Mouse (Mus musculus): ENCODE results near the gene Oaz3.

Gene Oaz3

DNA sequence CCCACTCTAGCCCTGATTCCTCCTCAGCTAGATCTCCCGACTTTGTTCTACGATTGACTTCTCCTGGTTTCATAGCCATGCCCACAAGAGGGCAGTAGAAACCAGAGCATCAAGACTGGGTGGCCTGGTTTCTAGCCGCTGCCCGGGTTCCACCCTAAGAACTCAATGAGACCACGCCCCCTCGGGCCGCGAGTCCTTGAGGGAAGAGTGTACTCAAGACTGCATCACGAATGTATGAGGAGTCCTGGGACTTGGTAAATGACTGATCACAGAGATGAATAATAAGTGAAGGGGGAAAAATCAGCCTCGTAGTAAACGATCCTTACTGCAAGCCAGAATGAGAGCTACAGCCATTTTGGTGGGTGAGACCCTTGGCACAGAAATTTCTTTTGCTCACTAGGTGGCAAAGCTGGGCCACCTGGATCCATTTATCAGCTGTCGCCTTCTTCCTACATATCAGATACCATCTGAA, 12.8 kb upstream of the Oaz3 start:
- DNase-seq (ENCODE audit: low read depth), result peak; percentile 95

DNA sequence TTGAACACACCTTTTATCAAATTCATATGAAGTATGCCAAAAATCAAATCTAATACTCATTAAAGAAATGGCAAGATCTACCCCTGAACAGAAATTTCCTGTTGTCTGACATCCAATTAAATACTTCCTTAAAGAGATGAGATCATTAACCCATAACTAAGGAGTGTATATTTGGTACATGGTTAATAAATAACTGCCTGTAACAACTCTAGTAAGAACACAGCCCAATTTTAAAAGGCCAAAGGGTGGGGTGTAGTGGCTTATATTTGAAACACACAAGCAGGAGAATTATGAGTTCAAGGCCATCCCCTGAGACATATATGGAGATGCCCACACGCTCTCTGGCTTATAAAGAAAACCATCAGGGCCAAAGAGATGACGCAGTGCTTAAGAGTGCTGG, 5.7 kb upstream of the Oaz3 start:
- no peak for DNase-seq (ENCODE audit: low read depth)

DNA sequence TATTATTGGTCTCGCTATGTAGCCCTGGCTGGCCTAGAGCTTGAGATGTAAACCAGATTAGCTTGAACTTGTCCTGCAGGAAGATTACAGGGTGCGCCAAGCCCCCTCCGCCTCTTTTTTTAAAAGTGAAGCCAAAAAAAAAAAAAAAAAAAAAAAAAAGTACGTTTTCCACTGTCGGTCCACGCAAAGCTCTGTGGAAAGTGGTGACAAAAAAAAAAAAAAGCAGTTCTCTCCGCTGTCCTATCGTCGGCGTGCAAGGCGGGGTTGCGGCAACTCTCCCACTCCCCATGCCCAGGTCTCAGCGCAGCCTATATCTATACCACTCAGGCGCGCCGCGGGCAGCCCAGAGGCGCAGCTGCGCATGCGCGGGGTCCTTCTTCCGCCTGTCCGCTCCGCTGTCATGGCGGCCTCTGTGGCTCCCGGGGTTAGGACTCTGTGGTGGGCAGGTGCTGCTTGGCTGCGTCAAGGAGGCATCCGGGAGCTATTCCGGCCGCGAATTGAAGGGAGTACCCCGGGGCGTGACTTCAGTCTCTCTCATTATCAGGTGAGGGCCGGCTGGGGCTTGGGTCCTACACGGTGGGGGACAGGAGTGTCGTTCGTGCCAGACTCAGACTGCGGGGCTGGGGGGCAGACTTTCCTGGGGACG, 641 bp downstream of the Oaz3 start, which contains the start of gene Mrpl9:
Gene Mrpl9 (plus strand): TSS at position 368 of the 646 bp plus-strand sequence.
- peak; percentile 81 for DNase-seq (ENCODE audit: low read depth)

DNA sequence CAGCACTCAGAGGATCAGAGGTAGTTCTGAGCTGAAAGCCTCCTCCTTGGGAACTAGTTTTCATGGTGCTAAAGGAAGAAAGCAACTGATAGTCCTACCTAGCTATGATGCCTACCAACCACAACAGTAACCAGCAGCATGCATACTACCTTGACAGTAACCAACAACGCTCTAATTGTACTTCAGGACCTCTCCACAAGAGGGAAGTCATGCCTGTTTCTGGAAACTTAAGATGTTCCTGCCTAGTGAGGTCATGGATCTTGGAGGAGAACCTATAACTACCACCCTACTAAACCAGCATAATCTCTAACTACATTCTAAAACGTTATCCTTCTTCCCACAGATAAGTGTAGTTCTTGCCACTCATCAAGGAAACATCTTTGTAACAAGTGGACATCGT, 2.5 kb downstream of the Oaz3 start:
- peak; percentile 29 for DNase-seq (ENCODE audit: low read depth)

DNA sequence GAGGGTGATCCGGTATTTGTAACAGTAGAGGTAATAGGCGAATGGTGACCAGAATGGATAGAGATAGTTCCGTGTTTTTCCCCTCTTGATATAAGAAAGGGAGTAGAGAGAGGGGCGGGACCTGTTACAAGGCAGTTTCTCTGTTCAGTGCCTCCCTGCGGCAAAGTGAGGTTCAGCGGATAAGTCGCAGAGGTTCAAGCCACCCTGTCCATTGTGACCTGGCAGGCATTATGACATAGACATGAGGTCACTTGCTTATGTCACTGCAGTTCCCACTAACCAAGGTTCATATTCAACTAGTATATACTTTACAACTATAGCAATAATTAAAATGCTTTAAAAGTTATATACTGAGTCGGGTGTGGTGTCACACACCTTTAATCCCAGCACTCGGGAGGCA, 7.3 kb downstream of the Oaz3 start:
- no peak for DNase-seq (ENCODE audit: low read depth)

DNA sequence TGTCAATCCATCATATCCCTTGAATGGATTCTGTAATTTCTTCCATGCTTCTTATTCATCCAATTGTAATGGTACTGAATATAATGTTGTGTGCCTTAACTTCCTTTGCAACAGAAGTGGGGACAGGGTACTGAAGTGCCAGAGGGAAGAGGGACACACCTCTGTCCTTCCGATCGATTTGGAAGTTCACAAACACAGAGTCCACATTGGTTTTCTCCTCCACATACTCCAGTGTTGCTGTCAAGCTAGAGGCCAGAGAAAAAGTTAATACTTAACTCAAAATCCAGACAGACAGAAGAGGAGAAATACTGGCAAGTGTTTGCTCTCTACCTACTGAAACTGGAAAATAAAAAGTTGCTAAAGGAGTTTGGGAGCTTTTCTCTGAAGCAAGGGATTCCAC, 9.4 kb downstream of the Oaz3 start:
- no peak for DNase-seq (ENCODE audit: low read depth)

DNA sequence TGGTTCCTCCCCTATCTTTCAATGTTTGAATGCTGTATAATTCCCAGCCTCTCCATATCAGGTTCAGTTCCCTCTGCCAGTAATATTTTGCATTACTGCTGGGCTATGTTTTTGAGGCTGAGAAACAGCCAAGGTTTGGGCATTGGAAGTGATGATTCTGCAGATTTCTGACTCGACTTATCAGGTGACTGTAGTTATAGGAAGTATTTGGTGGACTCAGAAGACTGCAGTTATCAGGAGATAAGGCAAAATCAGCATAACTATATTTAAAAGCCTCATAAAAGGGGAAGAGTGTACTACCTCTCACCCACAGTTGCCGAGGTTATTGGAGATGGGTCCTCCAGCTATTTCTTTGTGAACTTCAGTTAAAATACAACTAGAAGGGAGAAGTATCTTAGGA, 12.7 kb downstream of the Oaz3 start:
- DNase-seq (ENCODE audit: low read depth), result no peak

DNA sequence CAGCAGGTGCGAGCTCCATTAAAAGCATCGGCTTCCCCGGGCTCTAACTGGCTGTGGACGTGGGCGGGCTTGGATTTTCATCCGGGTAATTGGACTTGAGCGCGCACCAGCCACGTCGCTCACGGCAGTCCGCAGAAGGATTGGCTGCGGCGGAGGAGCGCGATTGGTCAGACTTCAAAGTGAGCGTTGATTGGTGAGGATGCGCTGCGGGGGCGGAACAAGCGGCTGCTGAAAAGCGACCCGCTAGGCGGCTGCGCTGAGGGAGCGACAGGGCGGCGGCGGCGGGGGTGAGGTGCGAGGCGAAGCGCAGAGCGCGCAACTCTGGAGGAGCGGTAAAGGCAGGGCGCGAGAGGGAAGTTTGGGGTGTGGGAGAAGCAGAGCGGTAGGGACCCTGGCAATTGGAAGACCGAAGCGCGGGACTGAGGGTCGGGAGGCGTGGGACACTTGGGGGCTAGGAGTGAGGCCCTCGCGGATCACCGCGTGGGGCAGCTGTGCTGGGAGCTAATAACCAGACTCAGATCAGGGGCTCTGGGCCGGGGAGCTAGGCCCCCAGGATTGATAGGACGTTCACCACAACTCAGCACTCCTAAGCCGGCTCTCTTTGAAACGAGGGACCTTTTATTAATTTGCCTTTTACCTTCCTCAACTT, 30.6 kb downstream of the Oaz3 start, which contains the start of gene Tdrkh:
Gene Tdrkh (plus strand): TSS at position 243 of the 649 bp plus-strand sequence.
- DNase-seq (ENCODE audit: low read depth), result peak; percentile 86

DNA sequence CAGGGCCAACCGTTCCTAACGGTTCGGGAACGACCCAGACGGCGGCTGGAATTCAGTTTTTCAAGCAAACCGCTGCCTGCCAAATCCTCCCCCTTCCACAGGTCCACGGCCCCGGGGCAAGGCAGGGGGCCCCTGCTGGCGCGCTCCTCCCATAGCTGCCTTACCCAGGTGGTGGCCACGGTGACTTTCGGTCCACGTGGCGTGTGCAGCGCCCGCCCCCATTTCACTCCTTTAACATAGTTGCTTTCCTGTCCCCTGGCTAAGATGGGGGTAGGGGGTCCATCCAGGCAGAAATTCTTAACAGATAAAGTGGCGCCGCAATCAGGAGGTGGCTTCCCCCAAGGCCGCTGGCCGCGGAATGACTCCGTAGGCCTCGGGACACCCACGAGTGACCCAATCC, 31.2 kb downstream of the Oaz3 start:
- peak; percentile 10 for DNase-seq (ENCODE audit: low read depth)

DNA sequence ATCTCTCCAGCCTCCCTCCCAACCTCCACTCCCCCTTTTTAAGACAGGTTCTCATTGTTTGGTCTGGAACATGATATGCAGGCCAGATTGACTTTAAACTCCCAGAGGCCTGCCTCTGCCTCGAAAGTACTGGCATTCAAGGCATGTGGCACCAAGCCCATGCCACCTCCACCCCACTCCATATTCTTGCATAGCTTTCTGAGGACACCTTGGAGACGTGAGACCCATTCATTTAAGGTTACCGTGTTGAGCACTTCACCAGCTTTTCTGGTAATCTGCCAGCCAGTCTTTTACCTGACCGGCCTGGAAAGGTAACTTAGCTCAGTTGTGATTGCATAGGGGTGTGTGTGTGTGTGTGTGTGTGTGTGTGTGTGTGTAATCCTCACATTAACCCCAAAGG, 38.2 kb downstream of the Oaz3 start:
- DNase-seq (ENCODE audit: low read depth), result no peak

DNA sequence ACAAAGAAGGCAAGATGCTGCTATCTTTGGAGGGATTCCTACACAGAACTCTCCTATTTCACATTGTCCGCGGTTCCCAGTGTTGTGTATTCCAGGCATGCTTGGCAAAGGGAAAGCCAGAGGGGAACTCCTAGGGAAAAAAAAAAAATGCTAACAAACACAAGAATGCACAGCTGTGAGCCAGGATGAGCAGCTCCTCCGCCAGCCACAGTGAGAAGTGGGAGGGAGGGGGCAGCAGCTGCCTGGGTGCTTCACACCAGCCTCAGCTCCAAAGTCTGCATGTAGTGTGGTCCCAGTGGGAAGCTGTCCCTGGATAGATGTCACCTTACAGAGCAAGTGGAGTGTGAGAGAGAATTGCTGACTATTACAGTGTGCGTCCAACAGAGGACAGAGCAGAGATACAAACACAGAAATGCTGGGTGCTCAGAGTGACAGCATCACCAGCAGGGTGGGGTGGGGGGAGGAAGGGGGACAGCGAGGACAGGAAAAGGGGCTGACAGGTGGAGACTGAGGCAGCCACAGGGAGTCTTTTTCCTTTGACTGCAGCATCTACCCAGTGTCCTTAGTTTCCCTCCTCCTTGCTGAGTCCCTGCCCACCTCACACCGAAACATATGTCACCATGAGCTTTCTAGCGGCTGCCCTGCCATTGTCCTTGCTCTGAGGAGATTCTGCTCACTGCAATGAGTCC, 39.2 kb downstream of the Oaz3 start:
- no peak for DNase-seq (ENCODE audit: low read depth)

DNA sequence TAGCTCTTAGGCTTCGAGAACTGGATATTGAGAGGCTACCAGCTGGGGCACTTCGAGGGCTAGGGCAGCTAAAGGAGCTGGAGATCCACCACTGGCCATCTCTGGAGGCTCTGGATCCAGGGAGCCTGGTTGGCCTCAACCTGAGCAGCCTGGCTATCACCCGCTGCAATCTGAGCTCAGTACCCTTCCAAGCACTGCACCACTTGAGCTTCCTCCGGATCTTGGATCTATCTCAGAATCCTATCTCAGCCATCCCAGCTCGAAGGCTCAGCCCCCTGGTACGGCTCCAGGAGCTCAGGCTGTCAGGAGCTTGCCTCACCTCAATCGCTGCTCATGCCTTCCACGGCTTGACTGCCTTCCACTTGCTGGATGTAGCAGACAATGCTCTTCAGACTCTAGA, 41.3 kb downstream of the Oaz3 start:
- no peak for DNase-seq (ENCODE audit: low read depth)

DNA sequence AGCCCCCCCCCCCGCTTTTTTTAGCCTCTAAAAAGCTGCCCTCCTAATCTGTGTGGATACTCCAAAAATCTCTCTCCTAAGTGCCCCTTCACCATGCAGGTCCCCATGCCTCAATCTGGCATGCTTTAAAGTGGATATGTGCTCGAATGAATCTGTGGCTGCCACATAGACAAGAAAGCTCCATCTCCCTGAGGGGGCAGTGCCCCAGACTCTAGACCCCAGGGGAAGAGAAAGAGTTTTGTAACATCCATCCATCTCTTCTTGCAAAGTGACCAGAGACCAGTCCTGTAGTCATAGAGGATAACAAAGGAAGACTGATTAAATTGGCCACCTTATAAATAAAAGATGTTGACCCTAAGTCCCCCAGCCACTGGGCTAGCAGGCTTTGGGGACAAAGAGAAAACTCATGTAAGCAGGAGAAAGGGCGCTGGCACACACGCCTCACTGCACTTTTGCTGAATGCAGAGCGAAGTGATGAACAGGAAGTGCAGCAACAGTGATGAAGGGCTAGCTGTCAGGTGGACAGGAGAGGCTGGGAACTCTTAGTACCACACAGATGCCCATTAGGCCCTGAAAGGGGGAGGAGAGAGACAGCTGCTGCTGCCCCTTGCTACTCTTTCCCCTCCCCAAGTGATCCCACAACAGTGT, 43.9 kb downstream of the Oaz3 start:
- DNase-seq (ENCODE audit: low read depth), result no peak

DNA sequence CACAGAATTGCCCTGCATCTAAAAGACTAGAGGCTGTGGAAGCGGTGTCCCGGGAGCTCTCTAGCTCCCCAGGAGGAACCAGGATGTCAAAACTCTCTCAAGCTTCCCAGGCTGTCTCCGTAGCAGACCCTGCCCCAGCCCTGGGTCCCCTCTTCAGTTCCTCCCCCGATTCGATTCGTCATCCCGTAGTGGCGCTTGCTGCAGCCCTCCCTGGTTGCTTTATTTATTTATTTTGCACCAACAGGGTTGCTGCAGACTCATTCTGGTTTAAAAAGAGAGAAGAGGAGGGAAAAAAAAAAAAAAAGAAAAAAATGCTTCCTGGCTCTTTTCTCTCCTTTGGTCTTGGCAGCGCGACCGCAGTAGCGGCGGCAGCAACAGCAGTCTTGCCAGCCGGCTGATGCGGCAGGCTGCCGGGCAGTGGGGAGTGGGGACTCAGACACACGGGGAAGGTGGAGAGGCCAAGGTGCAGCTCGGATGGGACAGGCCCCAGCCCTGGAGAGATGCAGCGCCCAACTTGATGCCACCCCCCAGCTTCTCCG, 44.7 kb downstream of the Oaz3 start:
- no peak for DNase-seq (ENCODE audit: low read depth)

DNA sequence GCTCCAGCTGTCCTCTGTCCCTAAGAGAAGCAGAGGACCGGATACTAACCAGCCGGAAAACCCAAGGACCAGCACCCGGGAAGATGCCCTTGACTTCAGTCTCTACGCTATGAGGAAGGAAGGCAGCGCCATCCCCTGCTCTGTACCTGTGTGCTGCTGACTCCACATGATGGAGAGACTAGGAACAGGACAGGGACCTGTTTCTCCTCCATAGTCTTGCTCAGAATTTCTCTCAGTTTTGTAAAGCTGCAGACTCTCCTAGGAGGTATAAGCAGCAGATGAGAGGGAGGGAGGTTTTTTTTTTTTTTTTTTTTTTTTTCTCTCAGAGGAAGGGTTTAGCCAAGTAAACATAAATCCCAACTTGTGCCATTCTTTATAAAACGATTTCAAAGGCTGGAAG, 45.5 kb downstream of the Oaz3 start, which contains the start of gene Lingo4:
Gene Lingo4 (plus strand): TSS at position 301 of the 400 bp plus-strand sequence.
- DNase-seq (ENCODE audit: low read depth), result no peak

DNA sequence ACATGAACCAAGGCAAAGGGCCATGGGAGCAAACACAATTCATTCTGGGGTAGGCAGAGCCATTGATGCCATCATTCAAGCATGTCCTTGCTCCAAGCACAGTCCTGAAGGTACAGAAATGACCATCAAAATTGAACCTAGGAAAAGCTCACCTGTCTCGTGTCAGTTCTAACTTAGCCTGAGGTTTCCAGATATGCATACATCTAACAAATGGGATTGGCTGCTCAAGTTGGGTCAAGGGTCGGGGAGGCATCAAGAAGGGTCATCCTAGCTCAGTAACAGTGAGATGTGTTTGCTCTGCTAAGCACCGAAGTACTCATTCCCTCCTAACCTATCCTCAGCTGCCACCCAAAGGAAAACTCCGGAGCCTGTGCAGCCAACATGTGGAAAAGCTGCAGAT, 46.9 kb downstream of the Oaz3 start:
- DNase-seq (ENCODE audit: low read depth), result no peak

DNA sequence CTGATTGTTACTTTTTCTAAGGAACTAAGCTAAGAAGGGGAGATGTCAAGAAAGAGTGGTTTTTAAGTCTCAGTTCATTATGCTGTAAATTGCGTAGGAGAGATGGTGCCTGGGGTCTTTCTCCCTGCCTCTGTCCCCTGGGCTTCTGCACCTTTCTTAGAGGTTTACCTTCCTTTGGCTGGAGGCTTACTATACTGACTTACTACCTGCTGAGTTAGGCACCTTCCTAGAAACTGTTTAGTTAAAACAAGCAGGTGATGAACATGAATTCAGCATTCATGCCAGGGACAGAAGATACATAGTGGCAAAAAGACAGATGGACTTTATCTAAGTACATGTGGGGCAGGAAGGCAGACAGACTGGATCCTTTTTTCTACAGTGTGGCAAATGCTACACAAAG, 47.4 kb downstream of the Oaz3 start:
- DNase-seq (ENCODE audit: low read depth), result no peak

DNA sequence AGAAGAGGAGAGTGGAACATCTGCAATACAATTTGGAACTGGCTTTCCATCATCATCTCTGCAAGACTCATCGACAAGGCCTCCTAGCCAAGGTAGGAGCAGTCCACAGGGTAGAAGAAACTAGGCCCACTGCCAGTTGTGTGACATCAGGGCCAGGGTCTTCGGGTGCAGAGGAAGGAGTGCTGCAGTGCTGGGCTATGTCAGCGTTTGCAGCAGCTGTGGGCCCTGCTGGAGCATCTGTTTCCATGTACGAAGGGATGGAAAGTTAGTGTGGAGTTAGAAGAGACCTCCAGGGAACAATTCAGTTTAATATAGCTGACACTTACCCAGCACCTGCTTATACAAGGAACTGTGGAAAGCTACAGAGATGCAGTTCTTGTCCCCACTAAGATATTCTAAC, 50.7 kb downstream of the Oaz3 start:
- no peak for DNase-seq (ENCODE audit: low read depth)

DNA sequence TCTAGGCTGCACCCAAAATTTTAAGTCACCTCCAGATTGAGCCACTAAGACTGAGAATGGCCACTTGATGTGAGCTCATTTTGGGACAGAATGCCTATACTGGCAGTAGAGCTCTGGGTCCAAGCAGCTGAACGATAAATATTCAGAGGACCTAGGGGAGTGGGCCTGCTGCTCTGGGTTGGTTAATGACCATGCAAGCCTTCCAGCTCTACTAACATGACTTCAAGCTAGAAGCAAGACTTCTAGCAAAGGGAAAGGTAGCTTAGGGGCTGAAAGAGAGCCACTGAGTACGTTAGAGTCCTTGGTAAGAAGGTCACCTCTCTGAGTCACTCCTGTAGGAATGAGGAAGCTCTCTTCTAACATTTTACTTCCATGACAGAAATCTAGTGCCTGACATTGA, 51.6 kb downstream of the Oaz3 start:
- DNase-seq (ENCODE audit: low read depth), result no peak

DNA sequence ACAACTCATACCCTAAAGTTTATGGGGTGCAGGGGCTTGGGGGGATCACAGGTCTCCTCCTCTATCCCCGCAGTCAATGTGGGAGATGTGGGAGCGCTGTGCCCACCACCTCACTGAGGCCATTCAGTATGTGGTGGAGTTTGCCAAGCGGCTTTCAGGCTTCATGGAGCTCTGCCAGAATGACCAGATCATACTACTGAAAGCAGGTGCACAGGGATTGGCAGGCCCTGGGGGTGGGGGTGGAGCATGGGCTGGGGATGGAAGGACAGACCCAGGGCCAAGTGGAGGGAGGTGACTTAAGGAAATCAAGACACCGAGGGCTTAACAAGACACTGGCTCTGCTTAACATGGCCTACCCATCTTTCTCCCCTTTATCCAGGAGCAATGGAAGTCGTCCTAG, 52.7 kb downstream of the Oaz3 start:
- DNase-seq (ENCODE audit: low read depth), result no peak

DNA sequence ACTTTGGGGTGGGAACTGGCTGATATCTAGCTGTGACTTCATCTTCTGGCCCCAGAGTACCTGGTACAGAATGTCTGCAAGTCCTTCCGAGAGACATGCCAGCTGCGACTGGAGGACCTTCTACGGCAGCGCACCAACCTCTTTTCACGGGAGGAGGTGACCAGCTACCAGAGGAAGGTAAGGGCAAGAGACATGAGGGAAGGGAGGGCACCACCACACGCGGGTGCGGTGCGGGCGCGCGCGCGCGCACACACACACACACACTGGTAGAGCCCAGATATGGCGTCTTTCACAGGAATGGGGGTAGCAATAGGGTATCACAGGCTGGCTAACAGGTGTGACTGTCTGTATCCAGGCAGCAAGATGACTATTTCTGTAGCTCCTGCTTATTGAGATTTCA, 54.3 kb downstream of the Oaz3 start:
- DNase-seq (ENCODE audit: low read depth), result no peak

DNA sequence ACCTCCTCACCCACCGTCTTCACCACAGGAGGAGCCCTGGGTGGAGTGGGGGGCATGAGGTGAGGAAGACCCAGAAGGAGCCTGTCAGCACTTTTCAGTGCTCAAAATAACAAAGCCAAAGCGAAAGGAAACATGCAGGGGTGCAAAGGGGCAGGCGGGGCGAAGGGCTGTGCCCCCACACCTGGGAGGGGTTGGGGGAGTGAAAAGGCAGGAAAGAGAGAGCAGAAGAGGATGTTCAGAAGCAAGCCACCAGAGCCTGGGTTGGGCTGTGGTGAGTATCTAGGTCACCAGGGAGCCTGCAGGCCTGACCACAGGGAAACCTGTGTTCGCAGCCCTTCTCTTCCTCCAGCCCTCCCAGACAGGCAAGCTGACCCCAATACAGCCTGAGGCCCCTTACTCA, 55.7 kb downstream of the Oaz3 start:
- DNase-seq (ENCODE audit: low read depth), result no peak
